Mouse (Mus musculus) CH12.LX (cell line): ENCODE data around the gene Akap5. TPM values are rescaled to one million over a fixed set of nuclear protein-coding genes. Genes with fewer than 3 reads are reported as not detected.

Experiments used
- DNase-seq: peaks from one replicate; pipeline ENCODE4 v3.0.0-alpha.2; 2013; ENCODE audit errors: extremely low read depth
- H3K27ac ChIP-seq: 2 replicates; pipeline ENCODE4 v1.5.1; 2012; ENCODE audit warnings: low read depth, mild to moderate bottlenecking, control low read depth, moderate library complexity; ENCODE audit not compliant: insufficient read depth
- H3K27me3 ChIP-seq: replicated peaks from 2 replicates; pipeline ENCODE3; 2012; ENCODE audit warnings: inconsistent platforms
- H3K36me3 ChIP-seq, 2 experiments: replicated peaks in 1 of 2; 2 replicates each; pipeline versions ENCODE3 to v1.6.1; 2012; ENCODE audit warnings: inconsistent platforms in 1 of 2, low read length in 1 of 2, mild to moderate bottlenecking in 1 of 2, mixed read lengths in 1 of 2, moderate library complexity in 1 of 2; ENCODE audit not compliant: control insufficient read depth in 1 of 2, insufficient read depth in 1 of 2
- H3K4me1 ChIP-seq, 2 experiments: 2 replicates each; pipeline ENCODE4 v1.6.1; 2012; ENCODE audit warnings: inconsistent platforms in 1 of 2, moderate library complexity in 1 of 2; ENCODE audit not compliant: insufficient read depth in 2 of 2, control insufficient read depth in 1 of 2
- H3K4me2 ChIP-seq: 2 replicates; pipeline ENCODE4 v1.6.1; 2012; ENCODE audit warnings: low read depth, mild to moderate bottlenecking, control low read depth; ENCODE audit not compliant: poor library complexity, insufficient read depth, severe bottlenecking
- H3K4me3 ChIP-seq, 3 experiments: fragments of 150-350 bp in 1 of 3; sonication (generic) in 1 of 3; replicated peaks in 1 of 3; 2 replicates each; pipeline versions ENCODE3 to v1.5.1; 2011 to 2012; ENCODE audit warnings: low read depth in 2 of 3, low read length in 2 of 3, mild to moderate bottlenecking in 2 of 3, moderate library complexity in 2 of 3, control low read depth in 1 of 3, improper control_type of control experiment in 1 of 3, inconsistent platforms in 1 of 3, mixed read lengths in 1 of 3; ENCODE audit not compliant: poor library complexity in 1 of 3
- H3K79me2 ChIP-seq: replicated peaks from 2 replicates; pipeline ENCODE4 v1.6.1; 2012; ENCODE audit warnings: mild to moderate bottlenecking, moderate library complexity; ENCODE audit not compliant: control insufficient read depth, poor library complexity, insufficient read depth, severe bottlenecking; ENCODE audit errors: extremely low read depth
- H3K9ac ChIP-seq: 2 replicates; pipeline ENCODE4 v1.6.1; 2012; ENCODE audit warnings: low read depth, mild to moderate bottlenecking, control low read depth, moderate library complexity; ENCODE audit not compliant: insufficient read depth
- H3K9me3 ChIP-seq: replicated peaks from 2 replicates; pipeline ENCODE3; 2012; ENCODE audit warnings: low read length, inconsistent platforms, mixed read lengths
- BHLHE40 ChIP-seq: IDR thresholded peaks from 2 replicates; pipeline ENCODE4 v1.6.1; 2011; ENCODE audit warnings: mild to moderate bottlenecking, low read depth, low read length, improper control_type of control experiment
- CHD1 ChIP-seq: IDR thresholded peaks from 2 replicates; pipeline ENCODE4 v1.6.1; 2012; ENCODE audit warnings: low read depth, low read length, improper control_type of control experiment, inconsistent platforms
- CHD2 ChIP-seq: IDR thresholded peaks from 2 replicates; pipeline ENCODE4 v1.6.1; 2011; ENCODE audit warnings: low read length, improper control_type of control experiment
- E2F4 ChIP-seq: IDR thresholded peaks from 2 replicates; pipeline ENCODE4 v1.6.1; 2011; ENCODE audit warnings: low read depth, low read length, improper control_type of control experiment; ENCODE audit not compliant: insufficient replicate concordance
- EP300 ChIP-seq: IDR thresholded peaks from 2 replicates; pipeline ENCODE4 v1.6.1; 2011; ENCODE audit warnings: low read length, improper control_type of control experiment
- HCFC1 ChIP-seq: IDR thresholded peaks from 2 replicates; pipeline ENCODE4 v1.6.1; 2012; ENCODE audit warnings: low read depth, mild to moderate bottlenecking, inconsistent platforms, low read length, improper control_type of control experiment
- JUND ChIP-seq: conservative IDR thresholded peaks from 2 replicates; pipeline ENCODE4 v1.6.1; 2011; ENCODE audit warnings: low read depth, low read length, improper control_type of control experiment
- MAZ ChIP-seq: IDR thresholded peaks from 2 replicates; pipeline ENCODE4 v1.6.1; 2012; ENCODE audit warnings: low read depth, mild to moderate bottlenecking, inconsistent platforms, low read length, improper control_type of control experiment, moderate library complexity
- MEF2A ChIP-seq: IDR thresholded peaks from 2 replicates; pipeline ENCODE4 v1.6.1; 2014; ENCODE audit warnings: low read depth, mild to moderate bottlenecking, inconsistent platforms, low read length, improper control_type of control experiment, borderline replicate concordance
- MXI1 ChIP-seq: IDR thresholded peaks from 2 replicates; pipeline ENCODE4 v1.6.1; 2011; ENCODE audit warnings: mild to moderate bottlenecking, low read depth, low read length, improper control_type of control experiment
- MYC ChIP-seq: IDR thresholded peaks from 2 replicates; pipeline ENCODE4 v1.6.1; 2011; ENCODE audit warnings: low read depth, mild to moderate bottlenecking, improper control_type of control experiment, low read length
- NELFE ChIP-seq: IDR thresholded peaks from 2 replicates; pipeline ENCODE4 v1.6.1; 2011; ENCODE audit warnings: low read depth, low read length, improper control_type of control experiment
- POLR2AphosphoS2 ChIP-seq: IDR thresholded peaks from 2 replicates; pipeline ENCODE4 v1.6.1; 2011; ENCODE audit warnings: low read depth, low read length, improper control_type of control experiment
- RCOR1 ChIP-seq: conservative IDR thresholded peaks from 2 replicates; pipeline ENCODE4 v1.6.1; 2012; ENCODE audit warnings: low read depth, mild to moderate bottlenecking, inconsistent platforms, low read length, improper control_type of control experiment
- SIN3A ChIP-seq: IDR thresholded peaks from 2 replicates; pipeline ENCODE4 v1.6.1; 2012; ENCODE audit warnings: low read length, improper control_type of control experiment, inconsistent platforms
- USF2 ChIP-seq: conservative IDR thresholded peaks from 2 replicates; pipeline ENCODE4 v1.6.1; 2011; ENCODE audit warnings: low read depth, low read length, improper control_type of control experiment
- ZC3H11A ChIP-seq: IDR thresholded peaks from 2 replicates; pipeline ENCODE4 v1.6.1; 2012; ENCODE audit warnings: low read depth, mild to moderate bottlenecking, inconsistent platforms, low read length, improper control_type of control experiment
- ZMIZ1 ChIP-seq: IDR thresholded peaks from 2 replicates; pipeline ENCODE4 v1.6.1; 2012; ENCODE audit warnings: low read depth, mild to moderate bottlenecking, inconsistent platforms, low read length, improper control_type of control experiment
- ZNF384 ChIP-seq: IDR thresholded peaks from 2 replicates; pipeline ENCODE4 v1.6.1; 2012; ENCODE audit warnings: low read depth, low read length, improper control_type of control experiment, inconsistent platforms
- dilution Hi-C: fragments of 300-500 bp; cut with MboI; formaldehyde crosslinking; loops from 2 replicates; pipeline ENCODE4 v1.14.3; 2020; ENCODE audit warnings: low sequenced_read_pairs; ENCODE audit not compliant: extremely low pct_unique_long_range_greater_than_20kb, extremely low pct_ligation_motif_present
- in situ Hi-C: fragments of 300-500 bp; cut with MboI; formaldehyde crosslinking; loops from 3 replicates; pipeline ENCODE4 v1.14.3; 2019; ENCODE audit warnings: low sequenced_read_pairs, low pct_ligation_motif_present, low pct_unique_long_range_greater_than_20kb, mixed read lengths
- polyA plus RNA-seq: library from polyadenylated mRNA; unstranded; fragments of >175 nt; gene quantifications from 2 replicates; pipeline ENCODE4 v1.2.1, GENCODE M21; 2012; ENCODE audit warnings: low read depth; ENCODE audit not compliant: insufficient read length
- total RNA-seq, 2 experiments: library from RNA; depleted of rRNA; stranded (reverse); fragments of 300-350 nt in 1 of 2; fragments of >200 nt in 1 of 2; gene quantifications; 2 replicates each; pipeline ENCODE4 v1.2.3; 2012 to 2014

The Akap5 gene
- total and polyA plus RNA-seq, 3 experiments, result 0.27 to 0.89 (median 0.38) TPM

GRCm38 (mm10) chr12:76300367-76300766 is 24.3 kb upstream of the Akap5 start:
- Histone ChIP-seq H3K4me1 (peaks cover 2 to 9% of the 10 kb centered on the region in 2 experiments; a peak in 3 of 4 replicates), H3K4me2 (no peak overlapping the region), H3K27me3 (no peaks in the 10 kb centered on the region), H3K79me2 (no peaks in the 10 kb centered on the region; the same call in 1 of the 2 replicates), H3K9me3 (no peaks in the 10 kb centered on the region), H3K36me3 (peaks cover 53 to 94% of the 10 kb centered on the region in 2 experiments), H3K9ac (no peak overlapping the region), H3K27ac (no peak overlapping the region), H3K4me3 (no peak overlapping the region)
- no peak for TF ChIP-seq NELFE
- no peak for TF ChIP-seq EP300
- no peak for TF ChIP-seq MYC
- TF ChIP-seq ZC3H11A, result no peak
- no peak for TF ChIP-seq ZNF384
- TF ChIP-seq HCFC1, result no peak
- TF ChIP-seq SIN3A, result no peak
- TF ChIP-seq MEF2A, result no peak
- TF ChIP-seq JUND, result no peak
- no peak for TF ChIP-seq CHD1
- TF ChIP-seq CHD2, result no peak
- in situ Hi-C loops, result no loop called here
- dilution Hi-C loops, result no loop called here
- no peak for DNase-seq

GRCm38 (mm10) chr12:76303474-76303873 is 21.2 kb upstream of the Akap5 start:
- Histone ChIP-seq H3K36me3 (peaks cover 52 to 83% of the 10 kb centered on the region in 2 experiments), H3K4me3 (no peak overlapping the region), H3K9me3 (no peaks in the 10 kb centered on the region), H3K79me2 (no peaks in the 10 kb centered on the region; the same call in 1 of the 2 replicates), H3K27me3 (no peaks in the 10 kb centered on the region), H3K4me2 (no peak overlapping the region), H3K4me1 (peaks cover 17 to 38% of the 10 kb centered on the region in 2 experiments), H3K9ac (no peak overlapping the region), H3K27ac (no peak overlapping the region)
- in situ Hi-C loops, result no loop called here
- no peak for TF ChIP-seq EP300
- TF ChIP-seq USF2, result no peak
- TF ChIP-seq BHLHE40, result no peak
- no peak for TF ChIP-seq POLR2AphosphoS2
- TF ChIP-seq MYC, result no peak
- TF ChIP-seq RCOR1, result no peak
- no peak for TF ChIP-seq ZNF384
- no peak for TF ChIP-seq E2F4
- no peak for TF ChIP-seq ZMIZ1
- TF ChIP-seq MXI1, result no peak
- no peak for TF ChIP-seq MAZ
- no peak for DNase-seq
- dilution Hi-C loops, result no loop called here
